Mouse (Mus musculus) heart, embryonic 13.5 days (tissue): ENCODE measurements around the gene Ylpm1. TPM values are rescaled to one million over a fixed set of nuclear protein-coding genes. Genes with fewer than 3 reads are reported as not detected.

Source experiments
- ATAC-seq: fragments of 200-750 bp; cut with Nextera tagmentation; 2 replicates; pipeline ENCODE4 v1.8.0; 2017; ENCODE audit warnings: moderate TSS enrichment; ENCODE audit not compliant: insufficient number of reproducible peaks, low FRiP score, low TSS enrichment; ENCODE audit errors: extremely low read depth
- H3K27ac ChIP-seq: fragments of 300-500 bp; sonication (generic); replicated peaks from 2 replicates; pipeline ENCODE4 v1.5.1; 2015; ENCODE audit warnings: moderate library complexity, mild to moderate bottlenecking, inconsistent platforms
- H3K27me3 ChIP-seq: fragments of 300-500 bp; sonication (generic); replicated peaks from 2 replicates; pipeline ENCODE4 v1.6.1; 2015; ENCODE audit warnings: mild to moderate bottlenecking, inconsistent platforms
- H3K36me3 ChIP-seq: fragments of 300-500 bp; sonication (generic); 2 replicates; pipeline ENCODE4 v1.6.1; 2015; ENCODE audit warnings: mild to moderate bottlenecking, inconsistent platforms
- H3K4me1 ChIP-seq: fragments of 300-500 bp; sonication (generic); 2 replicates; pipeline ENCODE4 v1.6.1; 2015; ENCODE audit warnings: inconsistent platforms
- H3K4me2 ChIP-seq: fragments of 300-500 bp; sonication (generic); 2 replicates; pipeline ENCODE4 v1.6.1; 2015; ENCODE audit warnings: inconsistent platforms, mild to moderate bottlenecking, moderate library complexity
- H3K4me3 ChIP-seq: fragments of 300-500 bp; sonication (generic); 2 replicates; pipeline ENCODE4 v1.5.1; 2015; ENCODE audit warnings: moderate library complexity, mild to moderate bottlenecking, inconsistent platforms
- H3K9ac ChIP-seq: fragments of 300-500 bp; sonication (generic); 2 replicates; pipeline ENCODE4 v1.6.1; 2015; ENCODE audit warnings: inconsistent platforms, mild to moderate bottlenecking, moderate library complexity
- H3K9me3 ChIP-seq: fragments of 300-500 bp; sonication (generic); 2 replicates; pipeline ENCODE4 v1.6.1; 2016; ENCODE audit warnings: inconsistent platforms
- WGBS: fragments of 180-500 bp; shearing (Covaris S2); methylation state at CpG from one replicate; pipeline ENCODE4 v1.1.7; 2015; ENCODE audit warnings: mixed read lengths; 5-methylcytosine and 5-hydroxymethylcytosine counted together
- polyA plus RNA-seq: library from polyadenylated mRNA; unstranded; fragments of >200 nt; fragmentation: Nextera tagmentation; extraction: Ambion mirVana; gene quantifications from 2 replicates; pipeline ENCODE4 v1.2.1, GENCODE M21; 2015

Ylpm1 gene
- polyA plus RNA-seq = 17.1 and 18.3 TPM in 2 replicates

GRCm38 (mm10) chr12:84996083-84996496 lies at the start of gene Ylpm1:
Gene Ylpm1, plus strand, starts transcription at chr12:84996321.
- H3K36me3 ChIP-seq = peaks cover 8% of the 10 kb centered on the region; the same call in 1 of the 2 replicates
- H3K9ac ChIP-seq = peak within 1 kb of the TSS; percentile 97
- peaks cover 3% of the 10 kb centered on the region; the same call in 1 of the 2 replicates for H3K9me3 ChIP-seq
- under 1% methylated on average over 45 of the region's 45 CpGs for WGBS
- peak within 1 kb of the TSS; percentile 76 for H3K4me3 ChIP-seq
- H3K27me3 ChIP-seq = no peaks in the 10 kb centered on the region
- H3K4me2 ChIP-seq = peak within 1 kb of the TSS; percentile 95
- ATAC-seq = peak; percentile 97
- peak within 1 kb of the TSS; percentile 84 for H3K27ac ChIP-seq
- H3K4me1 ChIP-seq = peaks cover 29% of the 10 kb centered on the region

GRCm38 (mm10) chr12:84947894-84948583 lies 48.1 kb upstream of the Ylpm1 start:
- peak overlapping the region; percentile 68 for H3K27ac ChIP-seq

GRCm38 (mm10) chr12:84948584-84949285 lies 47.4 kb upstream of the Ylpm1 start:
- Histone ChIP-seq H3K36me3 (peaks cover 45% of the 10 kb centered on the region), H3K4me2 (0 out of 2 replicates have a peak overlapping the region, but pooled peaks have one; percentile 7), H3K9ac (no peak overlapping the region), H3K27me3 (no peaks in the 10 kb centered on the region), H3K27ac (peak overlapping the region; percentile 68), H3K9me3 (no peaks in the 10 kb centered on the region), H3K4me3 (no peak overlapping the region), H3K4me1 (peaks cover 48% of the 10 kb centered on the region)
- 50% methylated on average over 6 of the region's 6 CpGs for WGBS
- ATAC-seq = no peak

More at GRCm38 (mm10) chr12:84947894-84948583, 48.1 kb upstream of the Ylpm1 start:
- ATAC-seq = no peak
- peaks cover 55% of the 10 kb centered on the region for H3K4me1 ChIP-seq
- WGBS = 70% methylated on average over 2 of the region's 2 CpGs
- H3K9me3 ChIP-seq = no peaks in the 10 kb centered on the region
- H3K4me3 ChIP-seq = no peak overlapping the region
- no peaks in the 10 kb centered on the region for H3K27me3 ChIP-seq
- no peak overlapping the region for H3K9ac ChIP-seq
- H3K36me3 ChIP-seq = peaks cover 48% of the 10 kb centered on the region
- no peak overlapping the region for H3K4me2 ChIP-seq

- no peak overlapping the region for H3K4me2 ChIP-seq
- H3K4me3 ChIP-seq = no peak overlapping the region
- H3K9ac ChIP-seq = no peak overlapping the region
- peaks cover 30% of the 10 kb centered on the region for H3K4me1 ChIP-seq
- H3K27me3 ChIP-seq = no peaks in the 10 kb centered on the region
- WGBS = 73% methylated on average over 6 of the region's 6 CpGs
- no peak overlapping the region for H3K27ac ChIP-seq
- no peaks in the 10 kb centered on the region for H3K9me3 ChIP-seq
- peaks cover 48% of the 10 kb centered on the region for H3K36me3 ChIP-seq
- ATAC-seq = no peak
Observed at GRCm38 (mm10) chr12:84950763-84951162, 45.4 kb upstream of the Ylpm1 start.

- H3K9me3 ChIP-seq = no peaks in the 10 kb centered on the region
- ATAC-seq = no peak
- H3K27me3 ChIP-seq = no peaks in the 10 kb centered on the region
- peak overlapping the region; percentile 15; the same call in 1 of the 2 replicates for H3K27ac ChIP-seq
- H3K4me1 ChIP-seq = peaks cover 30% of the 10 kb centered on the region
- H3K36me3 ChIP-seq = peaks cover 51% of the 10 kb centered on the region
- no peak overlapping the region for H3K4me2 ChIP-seq
- 63% methylated on average over 8 of the region's 8 CpGs for WGBS
- H3K9ac ChIP-seq = no peak overlapping the region
- H3K4me3 ChIP-seq = no peak overlapping the region
Observed at GRCm38 (mm10) chr12:84951531-84951930, 44.6 kb upstream of the Ylpm1 start.

GRCm38 (mm10) chr12:84952351-84952750 lies 43.8 kb upstream of the Ylpm1 start:
- WGBS = 75% methylated on average over 1 of the region's 1 CpGs
- Histone ChIP-seq H3K36me3 (peaks cover 43% of the 10 kb centered on the region), H3K9me3 (no peaks in the 10 kb centered on the region), H3K27ac (no peak overlapping the region), H3K27me3 (no peaks in the 10 kb centered on the region), H3K4me1 (peaks cover 30% of the 10 kb centered on the region), H3K4me2 (no peak overlapping the region), H3K9ac (no peak overlapping the region), H3K4me3 (no peak overlapping the region)
- ATAC-seq = no peak

- Histone ChIP-seq H3K27me3 (no peaks in the 10 kb centered on the region), H3K4me3 (no peak overlapping the region), H3K4me1 (peaks cover 10% of the 10 kb centered on the region), H3K36me3 (peaks cover 34% of the 10 kb centered on the region), H3K9me3 (no peaks in the 10 kb centered on the region), H3K9ac (no peak overlapping the region), H3K4me2 (no peak overlapping the region), H3K27ac (no peak overlapping the region)
- 95% methylated on average over 3 of the region's 3 CpGs for WGBS
- ATAC-seq = no peak
Observed at GRCm38 (mm10) chr12:84956317-84956716, 39.8 kb upstream of the Ylpm1 start.

GRCm38 (mm10) chr12:84958794-84959356 lies 37.2 kb upstream of the Ylpm1 start:
- 68% methylated on average over 1 of the region's 1 CpGs for WGBS
- no peak overlapping the region for H3K9ac ChIP-seq
- peaks cover 31% of the 10 kb centered on the region for H3K36me3 ChIP-seq
- no peak overlapping the region for H3K4me3 ChIP-seq
- no peak overlapping the region for H3K27ac ChIP-seq
- no peaks in the 10 kb centered on the region for H3K9me3 ChIP-seq
- no peak overlapping the region for H3K4me2 ChIP-seq
- H3K4me1 ChIP-seq = peaks cover 25% of the 10 kb centered on the region
- H3K27me3 ChIP-seq = no peaks in the 10 kb centered on the region
- ATAC-seq = no peak

- peak overlapping the region; percentile 39 for H3K4me2 ChIP-seq
- H3K9ac ChIP-seq = peak overlapping the region; percentile 59
- WGBS = 21% methylated on average over 7 of the region's 7 CpGs
Observed at GRCm38 (mm10) chr12:84962606-84963005, 33.5 kb upstream of the Ylpm1 start.

GRCm38 (mm10) chr12:84968831-84969655 lies 27.1 kb upstream of the Ylpm1 start:
- Histone ChIP-seq H3K27ac (no peak overlapping the region), H3K9ac (peak overlapping the region; percentile 87; the same call in 1 of the 2 replicates), H3K4me1 (peaks cover 19% of the 10 kb centered on the region), H3K36me3 (peaks cover 26% of the 10 kb centered on the region), H3K4me3 (peak overlapping the region; percentile 75), H3K4me2 (peak overlapping the region; percentile 92), H3K9me3 (no peaks in the 10 kb centered on the region), H3K27me3 (no peaks in the 10 kb centered on the region)
- no peak for ATAC-seq
- 76% methylated on average over 16 of the region's 16 CpGs for WGBS

More at GRCm38 (mm10) chr12:84962606-84963005, 33.5 kb upstream of the Ylpm1 start:
- peaks cover 25% of the 10 kb centered on the region for H3K4me1 ChIP-seq
- ATAC-seq = peak; percentile 68
- H3K4me3 ChIP-seq = no peak overlapping the region
- peak overlapping the region; percentile 76 for H3K27ac ChIP-seq
- H3K27me3 ChIP-seq = no peaks in the 10 kb centered on the region
- H3K36me3 ChIP-seq = peaks cover 27% of the 10 kb centered on the region
- H3K9me3 ChIP-seq = no peaks in the 10 kb centered on the region
